Mouse (Mus musculus) liver, postnatal 0 days (tissue): ENCODE measurements around the gene Pde4d. TPM values are rescaled to one million over a fixed set of nuclear protein-coding genes. Genes with fewer than 3 reads are reported as not detected.
A peak's percentile ranks its signal among the peaks of the same experiment; 100 is the strongest.

ENCODE experiments used
- ATAC-seq: fragments of 200-750 bp; cut with Nextera tagmentation; 2 replicates; pipeline ENCODE4 v1.8.0; 2017; ENCODE audit warnings: mild to moderate bottlenecking, moderate library complexity
- DNase-seq: peaks from one replicate; pipeline ENCODE4 v3.0.0-alpha.2; 2016
- H3K27ac ChIP-seq: fragments of 300-500 bp; sonication (generic); 2 replicates; pipeline ENCODE4 v1.5.1; 2014; ENCODE audit warnings: antibody characterized with exemption, moderate library complexity, mild to moderate bottlenecking, low read depth
- H3K27me3 ChIP-seq: fragments of 300-500 bp; sonication (generic); 2 replicates; pipeline ENCODE4 v1.6.1; 2014; ENCODE audit warnings: low read length, control low read depth, mixed read lengths; ENCODE audit not compliant: insufficient read depth
- H3K36me3 ChIP-seq: fragments of 300-500 bp; sonication (generic); replicated peaks from 2 replicates; pipeline ENCODE4 v1.6.1; 2014; ENCODE audit warnings: mild to moderate bottlenecking, control low read depth, low read length, moderate library complexity, mixed read lengths; ENCODE audit not compliant: insufficient read depth
- H3K4me1 ChIP-seq: fragments of 300-500 bp; sonication (generic); 2 replicates; pipeline ENCODE4 v1.6.1; 2014; ENCODE audit warnings: antibody characterized with exemption, mild to moderate bottlenecking, control low read depth; ENCODE audit not compliant: insufficient read depth
- H3K4me2 ChIP-seq: fragments of 300-500 bp; sonication (generic); 2 replicates; pipeline ENCODE4 v1.6.1; 2014; ENCODE audit warnings: low read depth, mild to moderate bottlenecking, low read length, moderate library complexity, mixed read lengths
- H3K4me3 ChIP-seq: fragments of 300-500 bp; sonication (generic); 2 replicates; pipeline ENCODE4 v1.5.1; 2014; ENCODE audit warnings: low read depth, low read length
- H3K9ac ChIP-seq: fragments of 300-500 bp; sonication (generic); replicated peaks from 2 replicates; pipeline ENCODE4 v1.6.1; 2014; ENCODE audit warnings: mild to moderate bottlenecking, moderate library complexity
- H3K9me3 ChIP-seq: fragments of 300-500 bp; sonication (generic); 2 replicates; pipeline ENCODE4 v1.6.1; 2016; ENCODE audit warnings: mild to moderate bottlenecking, control low read depth, low read length, mixed read lengths
- CTCF ChIP-seq: sonication (generic); IDR thresholded peaks from 2 replicates; pipeline ENCODE4 v1.5.1; 2016; ENCODE audit warnings: antibody characterized with exemption, low read depth
- EP300 ChIP-seq: IDR thresholded peaks from 2 replicates; pipeline ENCODE4 v1.6.1; 2016; ENCODE audit warnings: antibody characterized with exemption, low read depth, mild to moderate bottlenecking
- WGBS: fragments of 180-500 bp; shearing (Covaris S2); extraction: QIAGEN DNeasy Blood & Tissue Kit; methylation state at CpG from one replicate; pipeline ENCODE4 v1.1.7; 2014; ENCODE audit not compliant: insufficient replicate concordance; 5-methylcytosine and 5-hydroxymethylcytosine counted together
- polyA plus RNA-seq: library from polyadenylated mRNA; unstranded; fragments of >200 nt; fragmentation: Nextera tagmentation; extraction: Ambion mirVana; gene quantifications from 2 replicates; pipeline ENCODE4 v1.2.1, GENCODE M21; 2015

Gene Pde4d
- polyA plus RNA-seq, 1 experiment from 2014 or later: 6.1 TPM

DNA sequence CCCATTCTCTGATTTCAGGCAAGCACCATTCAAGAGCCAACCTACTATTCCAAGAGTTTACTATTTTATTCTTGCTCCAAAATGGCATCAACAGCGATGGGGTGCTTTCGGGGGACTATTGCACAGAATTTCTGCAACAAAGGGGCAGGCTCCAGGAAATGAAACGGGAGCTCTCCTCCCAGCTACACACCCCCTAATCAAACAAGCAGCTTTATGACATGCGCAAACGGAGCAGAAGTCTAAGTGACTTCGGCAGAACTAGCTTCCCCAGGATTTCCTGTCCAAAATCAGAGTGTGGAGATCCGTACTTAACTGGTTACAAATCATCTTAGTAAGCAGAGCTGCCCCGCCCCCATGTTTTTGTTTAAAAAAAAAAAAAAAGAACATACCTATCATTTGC, 990.6 kb downstream of the Pde4d start:
- 0% methylated on average over 8 of the region's 8 CpGs for WGBS
- peak overlapping the region; percentile 50 for H3K4me3 ChIP-seq
- H3K36me3 ChIP-seq: no peaks in the 10 kb centered on the region
- no peaks in the 10 kb centered on the region for H3K27me3 ChIP-seq
- H3K4me2 ChIP-seq: peak overlapping the region; percentile 79
- peaks cover 11% of the 10 kb centered on the region for H3K4me1 ChIP-seq
- peak overlapping the region; percentile 74 for H3K27ac ChIP-seq
- H3K9ac ChIP-seq: no peak overlapping the region; the same call in 1 of the 2 replicates
- DNase-seq (peak; percentile 36), ATAC-seq (peak; percentile 83)
- TF ChIP-seq CTCF (no peak), EP300 (no peak)
- no peaks in the 10 kb centered on the region for H3K9me3 ChIP-seq

DNA sequence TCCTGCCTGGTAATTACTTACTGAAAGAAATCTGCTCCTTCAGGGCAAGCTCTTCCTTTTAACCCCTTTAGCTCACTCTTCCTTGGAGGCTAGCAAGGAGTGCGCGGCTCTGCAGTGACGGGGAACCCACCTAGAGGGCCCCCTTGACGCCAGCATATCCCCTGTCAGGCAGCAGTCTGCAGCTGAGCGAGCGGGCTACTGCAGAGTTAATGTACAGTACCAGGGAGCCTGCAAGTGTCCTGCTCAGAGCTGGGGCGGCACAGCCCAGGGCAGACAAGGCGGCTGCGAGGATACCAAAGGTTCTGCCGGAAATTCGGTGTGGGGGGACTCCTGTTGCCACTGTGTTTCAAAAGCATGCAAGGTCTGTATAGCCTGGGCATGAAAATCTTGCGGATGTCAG, 991.1 kb downstream of the Pde4d start:
- ATAC-seq (peak; percentile 85), DNase-seq (peak; percentile 68)
- H3K27me3 ChIP-seq: no peaks in the 10 kb centered on the region
- H3K36me3 ChIP-seq: no peaks in the 10 kb centered on the region
- H3K27ac ChIP-seq: peak overlapping the region; percentile 74
- H3K4me1 ChIP-seq: peaks cover 11% of the 10 kb centered on the region
- H3K9me3 ChIP-seq: no peaks in the 10 kb centered on the region
- peak; percentile 43 for TF ChIP-seq CTCF
- TF ChIP-seq EP300: no peak
- peak overlapping the region; percentile 79 for H3K4me2 ChIP-seq
- 2% methylated on average over 12 of the region's 12 CpGs for WGBS
- H3K4me3 ChIP-seq: peak overlapping the region; percentile 50
- peak overlapping the region; percentile 58 for H3K9ac ChIP-seq

DNA sequence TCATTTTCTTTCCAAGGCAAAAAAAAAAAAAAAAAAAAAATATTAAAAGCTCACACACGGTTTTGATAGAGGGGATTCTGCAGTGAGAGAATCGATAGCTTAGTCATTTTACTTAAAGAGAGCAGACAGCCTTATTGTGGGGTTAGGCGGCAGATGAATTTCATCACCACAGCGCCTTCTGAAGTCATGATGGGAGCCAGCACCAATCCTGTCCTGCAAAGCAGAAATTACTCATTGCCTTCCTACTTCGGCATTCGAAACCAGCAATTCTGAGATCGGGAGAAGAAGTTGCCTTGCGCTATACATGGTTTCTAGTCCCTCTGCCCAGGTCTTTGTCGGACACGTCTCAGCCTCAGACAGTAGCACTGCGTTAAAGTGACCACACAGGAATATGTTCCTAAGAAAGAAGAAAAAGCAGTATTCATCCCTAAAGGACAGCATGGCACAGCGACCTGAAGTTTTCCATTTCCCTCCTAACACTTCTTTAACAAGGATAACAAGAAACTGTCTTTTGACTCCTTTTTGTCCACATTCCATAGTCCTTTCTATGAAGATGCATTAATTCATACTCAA, 991.7 kb downstream of the Pde4d start:
- Histone ChIP-seq H3K27me3 (no peaks in the 10 kb centered on the region), H3K4me2 (peak overlapping the region; percentile 79), H3K36me3 (no peaks in the 10 kb centered on the region), H3K9ac (peak overlapping the region; percentile 58), H3K9me3 (no peaks in the 10 kb centered on the region), H3K4me3 (peak overlapping the region; percentile 50), H3K4me1 (peaks cover 11% of the 10 kb centered on the region), H3K27ac (peak overlapping the region; percentile 74; the same call in 1 of the 2 replicates)
- DNase-seq (no peak), ATAC-seq (no peak)
- TF ChIP-seq CTCF (no peak), EP300 (no peak)
- WGBS: 40% methylated on average over 12 of the region's 12 CpGs

DNA sequence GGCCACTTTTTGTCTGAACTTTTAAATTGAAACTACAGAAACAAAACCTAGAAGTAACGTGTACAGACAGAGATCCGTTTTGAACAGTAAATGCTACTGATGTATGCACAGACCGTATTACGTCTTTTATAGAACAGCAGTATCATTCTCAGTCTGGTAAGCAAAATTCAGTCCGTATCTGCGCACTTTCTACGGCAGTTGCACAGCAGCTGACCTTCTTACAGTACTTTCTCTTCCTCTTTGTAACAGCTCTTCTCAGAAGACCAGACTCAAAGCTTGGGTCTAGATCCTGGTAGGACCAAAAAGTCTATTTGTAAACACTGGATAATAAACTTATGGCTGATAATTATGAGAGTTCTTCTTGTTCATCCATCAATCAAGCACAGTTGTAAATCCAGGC, 996.4 kb downstream of the Pde4d start:
- ATAC-seq (peak; percentile 31; the same call in 1 of the 2 replicates), DNase-seq (no peak)
- Histone ChIP-seq H3K4me3 (no peak overlapping the region), H3K36me3 (no peaks in the 10 kb centered on the region), H3K27ac (no peak overlapping the region), H3K9me3 (no peaks in the 10 kb centered on the region), H3K27me3 (no peaks in the 10 kb centered on the region), H3K9ac (no peak overlapping the region), H3K4me2 (no peak overlapping the region), H3K4me1 (peaks cover 6% of the 10 kb centered on the region)
- 62% methylated on average over 7 of the region's 7 CpGs for WGBS
- TF ChIP-seq EP300 (no peak), CTCF (no peak)

DNA sequence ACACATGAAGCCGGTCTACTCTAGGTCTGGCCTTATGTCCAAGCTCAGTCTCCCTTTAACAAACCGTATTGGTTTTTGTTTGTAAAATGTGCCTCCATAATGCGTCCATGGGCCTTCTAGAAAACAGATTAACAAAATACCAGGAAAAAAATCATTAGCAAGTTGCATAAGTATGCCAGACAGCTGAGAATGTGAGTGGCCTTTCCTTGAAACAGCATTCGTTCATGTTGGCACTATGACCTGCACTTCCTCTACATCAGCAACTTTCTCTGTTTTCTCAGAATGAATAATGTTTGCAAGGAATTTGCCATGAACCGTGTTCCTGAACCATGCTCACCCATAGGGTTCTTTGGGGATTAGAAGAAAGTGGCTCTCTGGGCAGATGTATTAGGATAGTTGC, 998.4 kb downstream of the Pde4d start:
- Histone ChIP-seq H3K9me3 (no peaks in the 10 kb centered on the region), H3K9ac (no peak overlapping the region), H3K27ac (no peak overlapping the region), H3K27me3 (no peaks in the 10 kb centered on the region), H3K4me2 (no peak overlapping the region), H3K36me3 (no peaks in the 10 kb centered on the region), H3K4me3 (no peak overlapping the region), H3K4me1 (peaks cover 6% of the 10 kb centered on the region)
- 64% methylated on average over 5 of the region's 5 CpGs for WGBS
- DNase-seq: no peak
- no peak for ATAC-seq
- TF ChIP-seq CTCF (no peak), EP300 (no peak)

DNA sequence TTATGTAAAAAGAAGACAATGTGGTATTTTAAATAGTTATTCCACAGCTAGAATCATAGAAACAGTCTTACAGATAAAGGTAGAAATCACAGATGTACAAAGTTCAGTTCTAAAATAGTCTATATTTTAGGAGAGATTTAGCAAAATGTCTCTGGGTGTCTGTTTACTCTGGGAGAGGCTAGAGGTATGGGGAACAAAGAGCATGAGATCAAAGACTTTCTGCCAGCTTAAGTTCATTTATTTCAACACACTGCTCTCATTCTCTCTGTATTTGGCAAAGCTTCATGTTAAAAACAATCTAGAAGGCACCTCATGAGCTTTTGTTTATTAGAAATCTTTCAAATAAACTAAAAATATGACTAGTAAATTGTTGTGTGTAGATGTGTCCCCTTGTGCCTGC, 1024.6 kb downstream of the Pde4d start:
- Histone ChIP-seq H3K36me3 (no peaks in the 10 kb centered on the region), H3K4me1 (no peaks in the 10 kb centered on the region), H3K4me3 (no peak overlapping the region), H3K4me2 (no peak overlapping the region), H3K27ac (peak overlapping the region; percentile 44; the same call in 1 of the 2 replicates), H3K9ac (no peak overlapping the region), H3K27me3 (no peaks in the 10 kb centered on the region), H3K9me3 (no peaks in the 10 kb centered on the region)
- ATAC-seq: peak; percentile 61; the same call in 1 of the 2 replicates
- DNase-seq: no peak
- TF ChIP-seq CTCF: no peak
- no peak for TF ChIP-seq EP300
